Mouse (Mus musculus): ENCODE results near the gene Fam221b. TPM values are rescaled to one million over a fixed set of nuclear protein-coding genes. Genes with fewer than 3 reads are reported as not detected.
A peak's percentile ranks its signal among the peaks of the same experiment; 100 is the strongest.

Gene Fam221b
- 1 to 10 TPM; 1.3 to 1.5 TPM for total RNA-seq (2021)

DNA sequence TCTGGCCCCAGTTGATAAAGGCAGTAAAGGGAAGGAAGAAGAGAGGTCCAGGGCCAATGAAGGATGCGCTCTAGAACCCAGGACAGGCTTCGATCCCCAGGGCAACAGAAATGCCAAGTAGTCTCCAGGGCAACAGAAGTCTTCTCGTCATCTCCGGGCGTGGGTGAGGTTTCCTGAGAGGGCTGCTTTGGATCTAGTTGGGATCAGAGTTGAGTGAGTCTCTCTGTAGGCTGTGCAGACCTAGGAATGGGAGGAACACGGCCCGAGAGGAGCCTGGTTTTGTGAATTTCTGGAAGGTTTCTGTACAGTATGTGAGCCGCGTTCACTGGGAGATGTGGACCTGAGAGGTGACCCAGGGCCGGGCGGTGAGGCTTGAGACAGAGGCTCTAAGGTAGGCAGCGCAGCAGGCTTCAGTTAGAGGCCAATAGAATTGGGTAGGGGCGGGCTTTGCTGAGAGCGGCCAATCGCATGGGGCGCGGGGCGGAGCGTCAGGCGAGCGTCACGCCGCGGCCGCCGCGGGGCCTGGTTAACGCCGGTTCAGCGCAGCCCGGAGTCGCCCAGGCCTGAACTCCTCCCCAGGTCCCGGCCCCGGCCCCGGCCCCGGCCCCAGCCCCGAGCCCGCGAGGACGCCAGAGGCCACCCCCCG lies at the start of gene Fam221b, which contains the start of gene Tmem8b:
TSS of gene Fam221b (minus strand) at position 364 of the 646 bp plus-strand sequence.
TSS of gene Tmem8b (plus strand) at position 190 of the 646 bp plus-strand sequence.
- DNase-seq, result peak; percentile 88

DNA sequence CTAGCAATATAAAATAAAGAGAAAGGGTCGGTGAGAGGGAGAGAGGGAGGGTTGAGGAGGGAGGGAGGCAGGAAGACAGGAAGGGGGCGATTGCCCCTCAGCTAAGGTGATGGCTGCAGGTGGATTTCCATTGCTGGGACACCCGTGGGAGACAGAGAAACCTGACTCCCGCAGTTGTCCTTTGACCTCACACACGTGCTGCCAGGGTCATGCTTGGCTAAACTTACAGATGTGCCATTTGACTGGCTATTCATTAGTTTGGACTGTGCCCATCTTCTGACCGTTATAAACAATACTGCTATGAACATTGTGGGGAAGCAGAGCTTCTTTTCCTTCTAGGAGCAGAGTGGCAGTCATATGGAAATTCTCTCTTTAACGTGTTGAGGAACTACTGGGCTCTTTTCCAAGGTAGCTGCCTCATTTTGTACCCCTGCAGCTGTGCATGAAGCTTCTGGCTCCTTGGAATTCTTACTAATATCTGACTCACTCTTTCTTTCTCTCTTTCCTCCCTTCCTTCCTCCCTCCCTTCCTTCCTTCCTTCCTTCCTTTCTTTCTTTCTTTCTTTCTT lies 44.8 kb upstream of the Fam221b start:
- DNase-seq, result no peak

DNA sequence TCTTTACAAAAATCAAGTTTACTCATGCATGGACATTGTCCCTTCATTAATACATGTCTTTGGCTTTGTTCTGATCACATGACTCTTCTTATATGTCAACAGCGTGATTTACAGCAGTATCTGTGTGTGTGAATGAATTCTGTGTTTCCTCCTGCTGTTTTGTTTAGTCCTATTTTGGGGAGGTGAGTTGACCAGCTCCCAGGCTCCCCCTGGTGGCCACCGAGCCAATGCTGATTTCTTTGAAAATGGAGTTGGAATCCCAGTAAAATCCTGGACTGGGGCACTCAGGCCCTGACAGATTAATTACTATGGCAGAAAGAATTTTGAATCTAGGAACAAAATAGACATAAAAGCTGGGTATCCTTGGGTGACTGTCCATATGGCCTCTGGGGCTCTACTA lies 42.9 kb upstream of the Fam221b start:
- DNase-seq, result peak; percentile 65 to 74

DNA sequence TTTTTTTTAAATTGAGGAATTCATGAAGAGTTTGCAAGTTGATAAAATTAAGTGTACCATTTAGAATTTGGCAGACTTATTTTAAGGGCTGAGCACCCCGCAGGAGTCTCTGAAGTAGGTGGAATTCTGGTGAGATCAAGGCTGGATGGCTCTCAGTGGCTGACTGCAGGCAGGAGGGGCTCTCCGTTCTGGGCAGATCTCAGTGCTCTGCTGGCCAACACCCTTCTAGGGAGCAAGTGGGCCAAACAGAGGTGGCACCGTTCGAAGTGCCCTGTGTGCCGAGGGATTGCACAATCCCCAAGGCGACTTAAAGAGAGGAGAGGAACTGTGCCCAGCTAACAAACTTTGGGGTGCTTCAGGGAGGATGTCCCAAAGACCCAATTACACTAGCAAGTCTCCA lies 40.9 kb upstream of the Fam221b start, which contains the start of gene Olfr71:
TSS of gene Olfr71 (minus strand) at position 387 of the 400 bp plus-strand sequence.
- no peak for DNase-seq

DNA sequence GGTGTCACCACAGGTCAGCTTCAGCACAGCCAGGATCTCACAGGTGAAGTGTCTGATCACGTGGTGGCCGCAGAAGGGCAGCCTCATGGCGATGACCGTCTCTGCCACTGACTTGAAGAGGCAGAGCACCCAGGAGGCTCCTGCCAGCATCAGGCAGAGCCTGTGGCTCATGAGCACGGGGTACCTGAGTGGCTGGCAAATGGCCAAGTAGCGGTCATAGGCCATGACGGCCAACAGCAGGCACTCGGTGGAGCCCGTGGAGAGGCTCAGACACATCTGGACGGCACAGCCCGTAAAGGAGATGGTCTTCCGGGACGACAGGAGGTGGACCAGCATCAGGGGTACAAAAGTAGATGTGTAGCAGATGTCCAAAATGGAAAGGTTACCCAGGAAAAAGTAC lies 37.0 kb upstream of the Fam221b start:
- DNase-seq, result no peak

- DNase-seq, result no peak
These were observed 34.9 kb upstream of the Fam221b start for GRCm38 (mm10) chr4:43703851-43704250.

DNA sequence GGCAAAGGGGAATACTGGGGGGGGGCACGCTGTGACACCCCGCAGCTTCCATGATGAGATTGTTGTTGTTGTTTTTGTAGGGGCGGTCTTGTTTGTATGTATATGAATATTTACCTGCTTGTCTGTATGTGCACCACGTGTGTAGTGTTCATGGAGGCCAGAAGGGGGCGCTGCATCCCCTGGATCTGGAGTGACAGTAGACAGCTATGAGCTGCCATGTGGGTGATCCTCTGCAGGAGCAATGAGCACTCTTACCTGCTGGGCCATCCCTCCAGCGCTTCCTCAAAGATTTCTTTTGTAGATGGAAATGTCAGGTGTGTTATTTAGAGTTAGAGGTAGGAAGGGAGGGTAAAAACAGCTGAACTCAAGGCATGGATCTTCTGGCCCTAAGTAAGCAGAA lies 34.5 kb upstream of the Fam221b start:
- DNase-seq, result no peak

GRCm38 (mm10) chr4:43700707-43701106 lies 31.8 kb upstream of the Fam221b start, which contains the start of gene Olfr70:
Olfr70 (minus strand) TSS chr4:43700807.
- DNase-seq, result no peak

DNA sequence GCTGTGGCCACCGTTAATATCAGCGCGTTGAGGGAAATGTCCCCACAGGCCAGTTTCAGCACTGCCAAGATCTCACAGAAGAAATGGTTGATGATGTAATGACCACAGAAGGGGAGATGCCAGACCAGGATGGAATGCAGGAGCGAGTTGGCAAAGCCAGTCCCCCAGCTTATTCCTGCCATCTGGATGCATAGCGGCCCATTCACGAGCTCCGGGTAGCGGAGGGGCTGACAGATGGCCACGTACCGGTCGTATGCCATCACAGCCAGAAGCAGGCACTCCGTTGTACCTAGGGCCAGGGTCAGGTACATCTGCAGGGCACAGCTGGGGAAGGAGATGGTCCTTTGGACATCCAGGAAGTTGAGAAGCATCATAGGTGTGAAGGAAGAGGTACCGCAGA lies 27.6 kb upstream of the Fam221b start:
- no peak for DNase-seq

GRCm38 (mm10) chr4:43695249-43695671 lies 26.3 kb upstream of the Fam221b start:
- no peak for DNase-seq

DNA sequence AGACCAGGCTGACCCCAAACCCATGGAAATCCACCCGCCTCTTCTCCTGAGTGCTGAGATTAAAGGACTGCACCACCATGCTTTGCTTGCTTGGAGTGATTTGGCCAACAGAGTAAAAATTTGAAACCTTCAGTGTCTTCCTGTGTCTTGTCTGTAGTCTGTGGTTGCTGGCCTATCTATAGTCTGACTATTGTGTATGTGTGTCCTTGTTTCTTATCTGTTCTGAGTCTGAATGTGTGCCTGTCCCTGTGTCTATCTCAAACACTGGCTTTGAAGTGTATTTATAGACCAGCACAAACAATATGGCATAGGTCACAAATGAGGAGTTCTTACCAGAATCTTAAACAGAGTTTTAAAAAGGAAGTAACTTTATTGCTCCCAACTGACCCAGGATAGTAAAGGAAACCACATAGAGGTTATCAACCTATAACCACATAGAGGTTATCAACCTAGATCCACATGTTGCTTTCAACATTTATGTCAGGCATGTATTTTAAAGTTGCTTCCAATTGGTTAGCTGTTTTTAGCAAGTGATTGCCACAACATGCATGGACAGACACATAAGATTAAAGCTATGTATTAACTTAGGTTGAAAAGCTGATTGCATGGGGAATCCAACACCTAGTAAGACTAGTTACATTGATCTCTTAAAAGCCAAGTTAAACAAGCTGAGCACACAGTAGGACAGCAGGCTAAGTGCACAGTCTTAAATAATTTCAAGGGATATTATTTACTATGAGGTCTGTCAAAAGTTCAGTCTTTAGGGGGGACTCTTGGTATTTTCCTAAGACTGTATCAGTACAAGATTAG lies 25.7 kb upstream of the Fam221b start:
- no peak for DNase-seq

- no peak for DNase-seq
These were observed 24.9 kb upstream of the Fam221b start for GRCm38 (mm10) chr4:43693806-43694241.

DNA sequence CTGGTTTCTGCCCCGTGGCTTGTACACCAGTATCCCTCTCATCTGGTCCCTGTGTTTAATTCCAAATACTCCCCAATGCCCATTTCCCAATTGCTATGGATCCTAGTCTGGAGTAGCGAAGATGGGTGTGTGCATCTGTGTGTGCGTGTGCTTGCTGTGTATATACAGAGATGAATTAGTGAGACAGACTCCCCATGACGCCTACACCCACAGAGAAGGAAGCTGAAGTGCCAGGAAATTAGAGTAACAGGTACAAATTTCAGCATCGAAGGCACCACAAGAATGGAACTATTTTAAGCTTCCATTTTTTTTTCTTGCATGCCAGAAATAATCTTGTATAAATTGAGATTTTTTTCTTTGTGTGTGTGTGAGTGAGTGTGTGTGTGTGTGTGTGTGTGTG lies 22.1 kb upstream of the Fam221b start:
- no peak for DNase-seq

DNA sequence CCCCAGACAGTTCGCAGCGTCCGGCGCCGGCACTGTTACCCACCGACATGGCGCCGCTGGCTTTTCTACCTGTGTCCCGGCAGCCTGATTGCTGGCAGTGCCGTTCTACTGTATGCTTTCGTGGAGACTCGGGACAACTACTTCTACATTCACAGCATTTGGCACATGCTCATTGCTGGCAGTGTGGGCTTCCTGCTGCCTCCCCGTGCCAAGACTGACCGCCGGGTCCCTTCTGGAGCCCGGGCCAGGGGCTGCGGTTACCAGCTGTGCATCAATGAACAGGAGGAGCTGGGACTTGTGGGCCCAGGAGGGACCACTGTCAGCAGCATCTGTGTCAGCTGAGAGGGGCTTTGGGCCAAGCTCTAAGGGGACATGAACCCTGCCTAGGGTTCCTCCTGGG lies 21.1 kb upstream of the Fam221b start:
- no peak for DNase-seq

DNA sequence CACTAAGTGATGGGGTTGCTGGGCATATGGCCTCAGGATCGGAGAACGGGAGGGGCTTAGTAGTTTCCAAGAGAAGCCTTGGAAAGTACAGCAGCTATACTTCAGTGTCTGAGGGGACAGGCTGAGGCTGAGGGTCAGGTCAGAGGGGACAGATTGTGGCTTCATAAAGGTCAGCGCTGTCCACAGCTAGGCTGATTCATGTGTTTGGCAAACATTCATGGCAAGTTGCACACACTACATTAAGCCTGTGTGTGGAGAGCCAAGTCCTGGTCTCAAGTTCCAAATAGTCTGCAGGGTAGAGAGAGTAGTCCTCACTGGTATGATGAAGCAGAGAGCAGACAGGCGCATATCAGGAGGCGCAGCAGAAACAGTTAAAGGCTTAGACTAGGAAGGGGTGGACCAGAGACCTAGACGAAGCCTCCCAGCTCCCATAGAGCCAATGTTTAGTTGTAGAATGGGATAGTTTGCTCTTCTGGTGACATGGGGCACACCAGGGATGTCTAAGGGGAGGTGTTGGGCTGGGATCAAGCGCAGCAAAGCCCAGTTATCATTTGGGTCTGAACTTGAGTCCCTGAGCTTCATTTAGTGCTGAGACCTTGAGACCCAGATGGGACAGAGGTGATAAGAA lies 10.6 kb upstream of the Fam221b start:
- no peak for DNase-seq

GRCm38 (mm10) chr4:43678541-43678940 lies 9.6 kb upstream of the Fam221b start:
- DNase-seq, result peak in 1 of 2 experiments; percentile 33

DNA sequence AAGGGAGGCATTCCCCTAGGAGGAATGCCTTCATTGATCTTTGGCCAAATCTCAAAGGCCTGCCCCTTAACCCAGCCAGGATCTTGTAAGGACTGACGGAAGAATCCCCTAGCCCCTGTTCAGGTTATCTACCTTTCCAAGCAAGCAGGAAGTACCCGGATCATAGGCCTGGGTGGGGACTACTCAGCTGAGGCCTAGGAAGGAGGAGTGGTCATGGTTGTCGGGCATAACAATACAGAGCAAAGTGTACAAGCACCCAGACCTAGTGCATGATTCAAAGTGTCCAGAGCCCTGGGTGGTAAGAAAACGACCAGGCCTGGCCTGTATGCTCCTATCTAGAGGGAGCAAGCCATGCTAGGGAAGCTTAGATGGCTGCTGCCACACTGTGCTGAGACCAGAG lies 6.7 kb upstream of the Fam221b start:
- DNase-seq, result no peak

DNA sequence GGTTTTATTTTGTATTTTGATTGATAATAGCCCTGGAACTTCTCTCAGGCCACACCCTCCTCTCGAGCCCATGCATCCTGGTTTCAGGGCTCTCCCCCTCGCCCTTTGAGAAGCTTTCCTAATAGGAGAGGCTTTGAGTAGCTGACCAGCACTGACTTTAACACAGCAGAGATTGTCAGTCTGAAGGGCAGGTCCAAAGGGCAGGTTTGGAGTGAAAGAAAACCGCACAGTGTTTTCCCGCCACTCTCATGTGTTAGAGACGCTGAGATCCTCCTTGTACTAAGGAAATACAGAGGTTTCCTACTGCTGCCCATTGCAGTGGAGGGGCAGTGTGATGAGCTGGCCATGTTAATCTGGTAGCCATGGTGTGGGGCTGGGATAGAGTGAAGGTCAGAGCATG lies 6.0 kb upstream of the Fam221b start:
- DNase-seq, result no peak

DNA sequence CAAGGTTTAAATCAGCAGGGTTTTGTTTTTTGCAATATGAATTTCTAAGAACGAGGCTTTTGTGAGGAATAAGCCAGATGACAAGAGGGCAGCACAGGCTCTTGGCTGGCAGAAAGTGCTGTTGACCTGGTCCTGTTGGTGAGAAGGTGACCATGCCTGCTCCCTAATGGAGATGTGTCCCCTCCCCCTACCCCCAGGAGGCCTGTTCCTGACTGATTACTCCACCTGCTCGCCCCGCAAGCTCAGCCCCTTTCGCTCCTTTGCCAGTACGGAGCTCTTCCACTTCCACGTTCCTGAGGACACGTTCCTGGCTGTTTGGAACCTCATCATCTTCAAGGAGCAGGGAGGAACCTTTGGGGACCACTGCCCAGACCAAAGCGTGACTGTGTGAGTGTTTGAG lies 4.8 kb upstream of the Fam221b start:
- no peak for DNase-seq

DNA sequence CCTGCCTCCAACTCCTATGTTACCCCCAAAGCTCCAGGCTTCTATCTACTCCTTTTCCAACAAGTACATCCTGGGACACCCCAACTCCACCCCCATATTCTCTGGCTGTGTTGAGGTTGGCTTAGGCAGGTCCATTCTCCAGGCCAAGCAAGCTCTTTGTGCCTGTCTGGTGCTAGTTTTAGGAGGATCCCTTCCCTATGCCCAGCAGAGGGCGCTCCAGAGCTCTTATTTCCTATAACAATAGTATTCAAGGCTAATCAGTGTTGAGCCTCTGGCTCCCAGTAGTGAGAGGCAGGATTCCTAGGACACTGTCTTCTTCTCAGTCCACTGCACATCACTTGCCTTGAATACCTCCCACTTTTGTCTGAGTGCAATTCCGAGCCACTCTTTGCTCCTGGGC lies 3.1 kb upstream of the Fam221b start:
- peak; percentile 78 to 79 for DNase-seq

DNA sequence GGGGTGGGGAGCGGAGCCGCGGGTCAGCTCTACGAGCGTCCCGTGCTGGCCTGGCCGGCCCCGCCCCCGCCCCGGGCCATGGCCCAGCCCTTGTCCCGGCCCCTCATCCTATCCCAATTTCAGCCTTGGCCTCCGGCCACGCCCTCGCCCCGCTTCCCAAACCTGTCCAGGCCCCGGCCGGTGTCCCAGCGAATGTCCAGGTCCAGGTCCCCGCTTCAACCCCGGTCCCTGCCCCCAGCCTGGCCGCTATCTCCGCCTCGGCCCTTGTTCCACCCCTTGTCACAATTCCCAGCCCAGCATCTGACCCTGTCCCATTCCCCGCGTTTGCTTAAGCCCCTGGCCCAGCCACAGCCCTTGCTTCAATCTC lies 466 bp upstream of the Fam221b start:
- peak in 1 of 2 experiments; percentile 54 for DNase-seq

- no peak for DNase-seq
These were observed 2.5 kb downstream of the Fam221b start for GRCm38 (mm10) chr4:43666412-43666811.

DNA sequence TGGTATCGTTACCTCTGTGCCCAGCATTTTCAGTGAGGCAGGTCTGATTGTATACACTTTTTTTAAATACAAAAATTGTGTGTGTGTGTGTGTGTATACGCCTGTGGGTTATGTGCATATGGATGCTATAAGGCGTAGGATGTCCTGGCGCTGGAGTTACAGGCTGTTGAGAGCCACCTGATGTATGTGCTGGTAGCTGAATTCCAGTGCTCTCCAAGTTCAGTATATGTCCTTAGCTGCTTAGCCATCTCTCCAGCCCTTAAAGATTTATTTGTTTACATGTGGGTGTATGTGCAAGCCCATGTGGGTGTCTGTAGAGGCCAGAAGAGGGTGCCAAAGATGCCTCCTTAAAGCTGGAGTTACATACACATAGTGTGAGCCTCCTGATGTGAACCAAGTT lies 11.8 kb downstream of the Fam221b start:
- DNase-seq, result no peak
